Mouse (Mus musculus): ENCODE data around the gene Olfr979. TPM values are rescaled to one million over a fixed set of nuclear protein-coding genes. Genes with fewer than 3 reads are reported as not detected.

The Olfr979 gene
- total RNA-seq (2023; ENCODE audit: inconsistent age): not detected in 4 replicates

DNA sequence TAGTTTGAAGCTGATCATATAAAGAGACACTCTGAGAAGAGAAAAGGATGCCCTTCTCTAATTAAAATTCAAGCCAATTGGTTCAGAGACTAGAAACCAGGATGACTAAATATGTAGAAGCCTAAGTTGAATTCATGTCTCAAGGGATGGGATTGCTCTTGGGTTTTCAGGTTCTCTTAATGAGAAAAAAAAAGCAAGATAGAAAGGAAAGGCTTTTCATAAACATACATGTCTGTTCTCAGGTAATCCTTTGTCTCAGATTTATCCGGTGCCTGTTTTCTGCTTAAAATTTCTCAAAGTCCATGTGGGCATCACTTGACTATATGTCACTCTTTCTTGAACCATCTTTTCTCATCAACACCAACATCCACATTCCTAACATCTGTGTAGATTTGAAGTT lies at the start of gene Olfr979:
TSS of gene Olfr979 (minus strand) at position 101 of the 400 bp plus-strand sequence.

DNA sequence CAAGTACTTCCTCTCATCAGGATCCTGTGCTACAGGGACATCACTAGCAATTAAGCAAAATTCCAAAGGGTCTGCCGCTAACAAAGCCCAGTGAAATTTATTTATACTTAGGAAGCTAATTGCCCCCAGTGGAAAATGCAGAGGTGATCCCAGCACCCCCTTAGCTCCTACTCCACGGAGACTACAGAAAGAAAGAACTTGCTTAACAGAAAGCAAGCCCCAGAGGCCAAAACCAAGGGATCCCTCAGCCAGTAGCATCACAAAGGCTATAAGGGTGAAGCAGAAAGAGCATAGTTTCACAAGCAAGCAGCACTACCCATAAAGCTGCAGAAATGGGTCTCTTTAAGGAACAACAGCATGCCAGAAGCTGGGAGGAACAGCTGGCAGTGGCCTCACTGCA lies 17.9 kb upstream of the Olfr979 start, which contains the start of gene Olfr981:
TSS of gene Olfr981 (plus strand) at position 301 of the 400 bp plus-strand sequence.

DNA sequence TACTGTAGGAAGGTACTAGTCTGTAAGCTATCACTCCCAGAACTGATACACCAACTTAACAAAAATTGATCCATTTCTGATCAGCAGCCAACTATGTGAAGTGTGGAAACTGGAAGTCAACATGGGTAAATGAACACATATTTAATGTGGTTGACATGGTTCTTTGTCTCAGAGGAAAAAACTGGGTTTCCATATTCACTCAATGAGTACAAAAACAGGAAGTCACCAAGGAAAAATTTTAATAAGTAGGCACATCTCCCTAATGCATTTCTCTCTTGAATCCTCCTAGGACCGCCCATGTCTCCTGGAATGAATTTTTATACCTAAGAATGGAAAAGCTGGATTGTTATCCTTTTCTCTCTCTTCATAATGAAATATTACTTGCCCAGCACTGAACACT lies 6.2 kb upstream of the Olfr979 start, which contains the start of gene Olfr980:
TSS of gene Olfr980 (minus strand) at position 101 of the 400 bp plus-strand sequence.

DNA sequence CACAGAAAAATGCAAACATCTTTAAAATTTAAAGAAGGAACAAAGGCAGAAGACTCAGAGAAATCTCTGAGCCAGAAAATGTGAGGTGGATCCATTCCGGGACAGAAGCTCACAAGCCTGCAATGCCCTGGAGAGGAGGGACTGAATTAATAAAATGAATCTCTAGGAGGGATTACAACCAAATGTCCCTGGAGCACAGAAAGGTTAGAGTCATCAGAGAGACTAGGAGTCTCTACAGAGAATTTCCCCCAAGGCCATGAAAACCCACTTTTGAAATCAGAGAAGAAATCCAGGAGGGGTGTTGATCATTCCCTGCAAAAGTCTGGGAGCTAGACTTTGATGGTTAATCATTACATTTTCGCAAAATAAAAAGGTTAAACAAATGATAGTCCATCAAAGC lies 11.5 kb downstream of the Olfr979 start, which contains the start of gene Olfr978:
TSS of gene Olfr978 (plus strand) at position 301 of the 400 bp plus-strand sequence.

DNA sequence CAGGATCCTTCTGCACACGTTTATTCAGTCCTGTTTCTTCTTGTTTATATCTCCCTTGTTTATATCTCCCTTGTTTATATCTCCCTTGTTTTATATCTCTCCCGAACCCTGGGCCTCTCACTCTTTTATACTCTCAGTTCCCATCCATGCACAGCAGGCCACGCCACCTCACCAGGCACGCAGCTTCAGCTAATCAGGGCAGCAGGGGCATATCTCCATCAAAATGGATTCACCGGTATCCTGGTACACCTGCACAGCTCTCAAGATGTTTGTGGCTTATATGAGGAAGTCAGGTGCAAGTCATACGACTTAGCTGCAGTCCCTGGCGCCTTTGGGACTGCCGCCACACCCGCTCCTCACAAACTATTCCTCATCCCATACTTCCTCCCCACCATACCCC lies 42.2 kb downstream of the Olfr979 start, which contains the start of gene Olfr976:
TSS of gene Olfr976 (minus strand) at position 101 of the 400 bp plus-strand sequence.

DNA sequence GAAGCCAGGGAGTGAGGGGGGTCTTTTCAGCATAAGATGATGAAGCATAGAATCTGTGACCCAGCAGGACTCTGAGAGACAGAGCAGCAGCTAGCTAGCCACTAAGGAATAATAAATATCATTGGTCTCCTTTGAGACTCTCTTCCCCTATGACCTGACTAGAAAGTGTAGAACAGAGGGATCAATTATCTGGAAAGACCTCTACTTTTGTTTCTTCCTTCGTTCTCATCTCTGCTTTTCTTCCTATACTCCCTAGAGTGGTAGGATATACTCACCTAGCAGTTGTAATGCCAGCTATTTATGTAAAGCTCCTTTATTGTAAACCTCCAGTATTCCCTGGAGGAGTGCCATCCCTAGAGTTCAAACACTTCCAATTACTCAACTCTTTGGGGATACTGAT lies 51.3 kb downstream of the Olfr979 start, which contains the start of gene Olfr975:
TSS of gene Olfr975 (minus strand) at position 101 of the 400 bp plus-strand sequence.

Other genes starting within 250 kb of the Olfr979 start
- not detected in 4 replicates for gene Olfr968, start 220.2 kb downstream of the Olfr979 start, total RNA-seq (2023; ENCODE audit: inconsistent age)
- not detected in 4 replicates for gene Olfr969, start 212.5 kb downstream of the Olfr979 start, total RNA-seq (2023; ENCODE audit: inconsistent age)
- not detected in 4 replicates for gene Olfr970, start 194.6 kb downstream of the Olfr979 start, total RNA-seq (2023; ENCODE audit: inconsistent age)
- not detected in 4 replicates for gene Olfr971, start 166.6 kb downstream of the Olfr979 start, total RNA-seq (2023; ENCODE audit: inconsistent age)
- not detected in 4 replicates for gene Olfr972, start 137.0 kb downstream of the Olfr979 start, total RNA-seq (2023; ENCODE audit: inconsistent age)
- gene Olfr229, start 96.1 kb downstream of the Olfr979 start, total RNA-seq (2023; ENCODE audit: inconsistent age): not detected in 4 replicates
- gene Olfr974, start 66.0 kb downstream of the Olfr979 start, total RNA-seq (2023; ENCODE audit: inconsistent age): not detected in 4 replicates
- gene Olfr975, start 51.4 kb downstream of the Olfr979 start, total RNA-seq (2023; ENCODE audit: inconsistent age): not detected in 4 replicates
- gene Olfr976, start 42.3 kb downstream of the Olfr979 start, total RNA-seq (2023; ENCODE audit: inconsistent age): not detected in 4 replicates
- not detected in 4 replicates for gene Olfr978, start 11.4 kb downstream of the Olfr979 start, total RNA-seq (2023; ENCODE audit: inconsistent age)
- gene Olfr980, start 6.1 kb upstream of the Olfr979 start, total RNA-seq (2023; ENCODE audit: inconsistent age): not detected in 4 replicates
- not detected in 4 replicates for gene Olfr981, start 18.0 kb upstream of the Olfr979 start, total RNA-seq (2023; ENCODE audit: inconsistent age)
- gene Olfr982, start 70.4 kb upstream of the Olfr979 start, total RNA-seq (2023; ENCODE audit: inconsistent age): not detected in 4 replicates
- not detected in 4 replicates for gene Olfr983, start 90.1 kb upstream of the Olfr979 start, total RNA-seq (2023; ENCODE audit: inconsistent age)
- not detected in 4 replicates for gene Olfr984, start 110.7 kb upstream of the Olfr979 start, total RNA-seq (2023; ENCODE audit: inconsistent age)
- gene Olfr985, start 126.7 kb upstream of the Olfr979 start, total RNA-seq (2023; ENCODE audit: inconsistent age): not detected in 4 replicates
- gene Tmem225, start 144.7 kb upstream of the Olfr979 start, total RNA-seq (2023; ENCODE audit: inconsistent age): not detected in 4 replicates
- gene Olfr986, start 177.5 kb upstream of the Olfr979 start, total RNA-seq (2023; ENCODE audit: inconsistent age): not detected in 4 replicates
- gene Zfp202, start 188.9 kb upstream of the Olfr979 start, total RNA-seq (2023; ENCODE audit: inconsistent age): 1.5 to 2.3 TPM (median 1.9 TPM) in 4 replicates